Mouse (Mus musculus) gastrocnemius, adult 2 months (tissue): Measurements from ENCODE around the gene Gh. TPM values are rescaled to one million over a fixed set of nuclear protein-coding genes. Genes with fewer than 3 reads are reported as not detected.

Source experiments
- DNase-seq: peaks from one replicate; pipeline ENCODE4 v3.0.0; 2022
- H3K27ac ChIP-seq: fragments of 200-600 bp; 2 replicates; pipeline ENCODE4 v1.8.1; 2022; ENCODE audit warnings: mild to moderate bottlenecking
- H3K4me3 ChIP-seq: fragments of 200-600 bp; 2 replicates; pipeline ENCODE4 v1.8.1; 2022; ENCODE audit warnings: mild to moderate bottlenecking, moderate library complexity
- CTCF ChIP-seq: fragments of 200-600 bp; IDR thresholded peaks from 2 replicates; pipeline ENCODE4 v1.8.1; 2022; ENCODE audit warnings: antibody characterized with exemption, mild to moderate bottlenecking, moderate library complexity
- intact Hi-C: fragments of 180-260 bp; cut with DNase I; formaldehyde crosslinking; loops from one replicate; pipeline ENCODE4 v1.15.1; 2025
- total RNA-seq, 2 experiments: library from RNA; stranded (reverse); gene quantifications; 2 replicates each; pipeline ENCODE4 v1.2.3; 2021

The Gh gene
- total RNA-seq, 2 experiments from 2014 or later, result not detected

DNA sequence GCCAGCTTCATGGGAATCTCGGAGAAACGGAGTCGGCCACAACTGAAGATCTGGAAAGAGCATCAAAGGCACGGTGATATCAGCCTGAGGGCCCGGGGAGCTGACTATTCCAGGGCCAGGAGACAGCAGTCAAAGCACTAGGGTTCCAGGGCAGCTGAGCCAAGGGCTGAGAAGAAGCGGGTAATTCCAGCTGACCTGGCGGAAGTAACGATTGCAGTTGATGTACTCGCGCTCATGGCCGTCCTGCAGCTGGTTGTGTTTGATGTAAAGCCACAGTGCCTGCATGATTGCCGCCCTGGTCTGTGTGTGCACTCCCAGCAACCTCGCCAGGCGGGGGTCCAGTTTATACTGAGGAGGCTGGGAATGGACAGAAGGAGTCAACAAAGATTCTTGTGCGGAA lies 36.7 kb downstream of the Gh start:
- no peak overlapping the region for H3K4me3 ChIP-seq
- H3K27ac ChIP-seq, result no peak overlapping the region
- TF ChIP-seq CTCF, result no peak
- intact Hi-C loops, result no loop called here
- no peak for DNase-seq

DNA sequence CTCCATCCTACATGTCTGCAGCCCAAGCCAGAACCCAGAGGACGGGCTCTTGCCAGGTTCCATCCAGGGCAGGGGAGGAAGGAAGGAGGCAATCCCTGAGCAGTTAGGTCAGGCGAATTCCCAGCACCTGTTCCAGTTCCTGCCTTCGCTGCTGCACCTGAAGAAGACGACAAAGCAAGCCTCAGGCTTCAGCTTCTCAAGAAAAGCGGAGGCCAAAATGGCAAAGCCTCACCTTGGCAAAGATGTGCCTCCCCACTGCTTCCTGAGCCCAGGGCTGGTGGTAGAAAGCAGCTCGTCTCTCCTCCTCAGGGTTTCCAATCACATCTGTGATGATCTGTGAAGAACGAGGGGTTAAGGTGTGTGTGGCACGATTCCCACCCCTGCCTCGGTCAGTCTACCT lies 37.7 kb downstream of the Gh start:
- no peak for TF ChIP-seq CTCF
- intact Hi-C loops, result no loop called here
- Histone ChIP-seq H3K27ac (peak overlapping the region; percentile 17; the same call in 1 of the 2 replicates), H3K4me3 (no peak overlapping the region)
- no peak for DNase-seq

DNA sequence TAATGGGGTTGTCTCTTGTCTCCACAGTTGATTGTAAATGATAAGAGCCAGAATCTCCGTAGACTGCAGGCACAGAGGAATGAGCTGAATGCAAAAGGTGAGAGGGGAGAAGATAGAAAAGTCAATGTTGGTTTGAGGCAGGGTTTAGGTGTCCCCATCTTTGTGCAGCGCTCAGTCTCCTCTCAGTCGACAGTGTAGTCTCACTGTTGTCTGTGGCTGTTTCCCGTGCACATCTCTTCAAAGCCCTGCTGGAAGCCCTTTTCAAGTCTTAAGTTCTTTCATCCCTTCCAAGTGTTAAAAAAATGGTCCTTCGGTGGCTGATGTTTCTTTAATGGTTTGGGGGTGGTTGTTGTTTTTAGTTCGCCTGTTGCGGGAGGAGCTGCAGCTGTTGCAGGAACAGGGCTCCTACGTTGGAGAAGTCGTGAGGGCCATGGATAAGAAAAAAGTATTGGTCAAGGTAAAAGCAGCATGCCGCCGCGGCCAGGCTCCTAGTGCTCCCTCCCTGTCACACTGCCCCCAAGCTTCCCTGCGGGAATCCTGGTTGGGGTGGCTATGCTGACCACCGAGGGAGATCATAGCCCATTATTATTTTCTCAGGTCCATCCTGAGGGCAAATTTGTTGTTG lies 40.7 kb downstream of the Gh start:
- intact Hi-C loops, result no loop called here
- no peak overlapping the region for H3K27ac ChIP-seq
- TF ChIP-seq CTCF, result no peak
- H3K4me3 ChIP-seq, result no peak overlapping the region
- no peak for DNase-seq

- intact Hi-C loops, result loop anchor here (1.0 to 5.0 kb wide), 3 partner anchors 20 to 136 kb away; partner anchors contain the start of genes Ccdc47, Ddx42 and Tcam1
- Histone ChIP-seq H3K27ac (peak overlapping the region; percentile 94), H3K4me3 (peak overlapping the region; percentile 97)
- DNase-seq, result no peak
- peak; percentile 54 for TF ChIP-seq CTCF
These were observed 44.9 kb downstream of the Gh start for GRCm38 (mm10) chr11:106256775-106257174.

DNA sequence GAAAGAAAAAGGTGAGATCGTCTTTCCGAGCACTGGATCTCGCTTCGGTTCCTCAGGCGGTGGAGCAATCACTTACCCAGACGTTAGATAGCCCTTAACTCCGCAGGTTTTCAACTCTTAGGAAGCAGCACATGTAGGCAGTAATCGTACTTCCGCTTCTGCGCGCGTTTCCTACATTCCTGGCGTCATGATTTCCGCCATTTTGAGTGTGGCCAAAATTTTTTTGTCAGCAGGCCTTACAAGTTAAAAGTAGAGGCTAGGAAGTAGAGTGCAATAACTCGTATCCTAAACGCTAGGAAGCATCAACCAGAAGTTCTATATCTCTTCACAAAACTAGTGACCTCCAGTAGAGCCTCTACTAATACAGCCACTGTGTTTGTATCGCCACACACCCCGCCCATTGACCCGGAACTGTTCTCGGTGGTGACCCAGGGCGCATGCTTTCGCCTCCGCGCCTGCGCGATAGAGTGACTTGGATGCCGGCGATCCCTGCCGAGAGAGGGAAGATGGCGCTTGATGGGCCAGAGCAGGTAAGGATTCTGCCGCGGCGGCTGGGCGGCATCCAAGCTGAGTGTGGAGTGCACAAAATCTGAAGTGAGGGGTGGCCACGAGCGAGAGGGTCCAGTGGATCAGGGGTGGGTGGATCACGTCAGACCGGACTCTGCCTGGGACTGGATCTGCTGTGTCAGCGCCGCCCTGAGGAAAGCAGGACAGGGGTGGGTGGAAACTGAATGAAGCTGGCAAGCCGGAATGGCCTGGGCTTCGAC lies 45.8 kb downstream of the Gh start, which contains the start of the genes Ftsj3 and Psmc5:
Ftsj3 (minus strand) TSS at position 395 of the 767 bp plus-strand sequence.
Psmc5 (plus strand) TSS at position 470 of the 767 bp plus-strand sequence.
- peak; percentile 99 for DNase-seq
- peak; percentile 0; the same call in 1 of the 2 replicates for TF ChIP-seq CTCF
- Histone ChIP-seq H3K4me3 (peak within 1 kb of the TSS; percentile 97), H3K27ac (peak within 1 kb of the TSS; percentile 94)
- intact Hi-C loops, result loop anchor here (1.0 to 5.0 kb wide), 3 partner anchors 20 to 137 kb away; partner anchors contain the start of genes Ccdc47, Ddx42 and Tcam1

GRCm38 (mm10) chr11:106255174-106255573 lies 46.5 kb downstream of the Gh start:
- no peak for TF ChIP-seq CTCF

GRCm38 (mm10) chr11:106254767-106255166 lies 46.9 kb downstream of the Gh start:
- Histone ChIP-seq H3K4me3 (peak overlapping the region; percentile 97), H3K27ac (peak overlapping the region; percentile 94)
- TF ChIP-seq CTCF, result no peak
- no peak for DNase-seq
- intact Hi-C loops, result loop anchor here (5.0 kb wide), 1 partner anchor 37 kb away; the partner anchor contains the start of genes Ccdc47 and Ddx42

More at GRCm38 (mm10) chr11:106255174-106255573, 46.5 kb downstream of the Gh start:
- Histone ChIP-seq H3K27ac (peak overlapping the region; percentile 94), H3K4me3 (peak overlapping the region; percentile 97)
- intact Hi-C loops, result loop anchor here (5.0 kb wide), 1 partner anchor 38 kb away; the partner anchor contains the start of genes Ccdc47 and Ddx42
- no peak for DNase-seq

Other genes with a start within 250 kb of the Gh start
- gene Taco1, start 235.8 kb downstream of the Gh start, total RNA-seq, result 10 to 100 TPM; 33.5 to 50.1 TPM
- 10 to 100 TPM; 23.2 to 25.7 TPM for gene Map3k3, start 217.3 kb downstream of the Gh start, total RNA-seq
- not detected for gene Gm10840, start 141.0 kb downstream of the Gh start, total RNA-seq
- 1 to 10 TPM; 1.3 to 1.7 TPM for gene Limd2, start 141.0 kb downstream of the Gh start, total RNA-seq
- gene Strada, start 99.7 kb downstream of the Gh start, total RNA-seq, result 10 to 100 TPM; 10.0 to 10.5 TPM
- gene Ccdc47, start 85.5 kb downstream of the Gh start, total RNA-seq, result 10 to 100 TPM; 68.3 to 78.9 TPM
- gene Ddx42, start 84.9 kb downstream of the Gh start, total RNA-seq, result 10 to 100 TPM; 24.3 to 24.7 TPM
- gene Ftsj3, start 45.8 kb downstream of the Gh start, total RNA-seq, result 10 to 100 TPM; 21.9 to 22.3 TPM
- 100 to 1,000 TPM; 121 to 132 TPM for gene Psmc5, start 45.7 kb downstream of the Gh start, total RNA-seq
- gene Smarcd2, start 28.9 kb downstream of the Gh start, total RNA-seq, result 10 to 100 TPM; 10.8 to 12.8 TPM
- under 1 TPM; 0.08 TPM for gene Tcam1, start 25.2 kb downstream of the Gh start, total RNA-seq
- gene Cd79b, start 12.9 kb upstream of the Gh start, total RNA-seq, result under 1 TPM; 0.28 to 0.64 TPM
- gene Scn4a, start 51.4 kb upstream of the Gh start, total RNA-seq, result 100 to 1,000 TPM; 439 to 468 TPM
- 1 to 10 TPM; 3.9 to 6.5 TPM for gene Prr29, start 63.6 kb upstream of the Gh start, total RNA-seq
- 1 to 10 TPM; 4.2 to 6.2 TPM for gene Icam2, start 86.2 kb upstream of the Gh start, total RNA-seq
- gene Ern1, start 186.0 kb upstream of the Gh start, total RNA-seq, result 1 to 10 TPM; 7.3 to 9.2 TPM